Mouse (Mus musculus) lung, embryonic 16.5 days (tissue): ENCODE measurements around the gene Dbnl. TPM values are rescaled to one million over a fixed set of nuclear protein-coding genes. Genes with fewer than 3 reads are reported as not detected.

Source experiments
- ATAC-seq: fragments of 200-750 bp; cut with Nextera tagmentation; 2 replicates; pipeline ENCODE4 v1.8.0; 2017; ENCODE audit warnings: low read depth, mild to moderate bottlenecking, moderate library complexity
- H3K27ac ChIP-seq: fragments of 300-500 bp; sonication (generic); 2 replicates; pipeline ENCODE4 v1.5.1; 2014; ENCODE audit warnings: mild to moderate bottlenecking, control low read depth, low read length
- H3K27me3 ChIP-seq: fragments of 300-500 bp; sonication (generic); 2 replicates; pipeline ENCODE4 v1.6.1; 2014; ENCODE audit warnings: low read depth, low read length, mixed read lengths; ENCODE audit not compliant: control insufficient read depth, insufficient read depth
- H3K36me3 ChIP-seq: fragments of 300-500 bp; sonication (generic); 2 replicates; pipeline ENCODE4 v1.6.1; 2014; ENCODE audit warnings: low read length; ENCODE audit not compliant: control insufficient read depth, insufficient read depth
- H3K4me1 ChIP-seq: fragments of 300-500 bp; sonication (generic); replicated peaks from 2 replicates; pipeline ENCODE4 v1.6.1; 2014; ENCODE audit warnings: low read length, mixed read lengths; ENCODE audit not compliant: control insufficient read depth, insufficient read depth
- H3K4me2 ChIP-seq: fragments of 300-500 bp; sonication (generic); 2 replicates; pipeline ENCODE4 v1.6.1; 2014; ENCODE audit warnings: low read depth, low read length, control low read depth
- H3K4me3 ChIP-seq: fragments of 300-500 bp; sonication (generic); 2 replicates; pipeline ENCODE4 v1.5.1; 2014; ENCODE audit warnings: mild to moderate bottlenecking, low read length, control low read depth
- H3K9ac ChIP-seq: fragments of 300-500 bp; sonication (generic); 2 replicates; pipeline ENCODE4 v1.6.1; 2014; ENCODE audit warnings: low read length, control low read depth
- H3K9me3 ChIP-seq: fragments of 300-500 bp; sonication (generic); 2 replicates; pipeline ENCODE4 v1.6.1; 2016; ENCODE audit warnings: low read length; ENCODE audit not compliant: control insufficient read depth
- WGBS: fragments of 180-500 bp; shearing (Covaris S2); extraction: QIAGEN DNeasy Blood & Tissue Kit; methylation state at CpG from one replicate; pipeline ENCODE4 v1.1.7; 2014; 5-methylcytosine and 5-hydroxymethylcytosine counted together
- polyA plus RNA-seq: library from polyadenylated mRNA; unstranded; fragments of >200 nt; fragmentation: Nextera tagmentation; extraction: Ambion mirVana; gene quantifications from 2 replicates; pipeline ENCODE4 v1.2.1, GENCODE M21; 2015

Gene Dbnl
- polyA plus RNA-seq, 1 experiment from 2014 or later: 111 TPM

DNA sequence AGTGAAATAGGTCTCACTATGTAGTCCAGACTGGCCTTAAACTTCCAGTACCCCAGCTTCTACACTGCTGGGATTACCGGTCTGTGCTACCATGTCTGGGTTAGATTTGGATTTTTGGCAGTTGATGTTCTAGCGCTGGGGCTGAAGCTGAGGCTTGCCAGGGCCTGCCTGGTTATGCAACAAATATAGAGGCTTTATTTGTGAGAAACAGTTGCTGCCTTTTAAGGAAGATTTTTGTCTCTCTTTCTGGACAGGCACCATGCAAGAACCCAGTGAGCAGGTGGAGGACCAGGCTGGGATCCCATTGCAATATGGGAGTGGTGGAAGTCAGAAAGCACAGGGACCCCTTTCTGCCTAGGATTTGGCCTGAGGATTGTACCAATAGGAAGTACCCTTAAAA lies 53.5 kb downstream of the Dbnl start:
- Histone ChIP-seq H3K4me3 (no peak overlapping the region), H3K27me3 (no peaks in the 10 kb centered on the region), H3K36me3 (no peaks in the 10 kb centered on the region), H3K4me1 (no peaks in the 10 kb centered on the region; the same call in 1 of the 2 replicates), H3K9ac (no peak overlapping the region), H3K4me2 (no peak overlapping the region), H3K27ac (no peak overlapping the region), H3K9me3 (no peaks in the 10 kb centered on the region; the same call in 1 of the 2 replicates)
- no peak for ATAC-seq
- 85% methylated on average over 2 of the region's 2 CpGs for WGBS

- no peaks in the 10 kb centered on the region for H3K4me1 ChIP-seq
- no peaks in the 10 kb centered on the region for H3K36me3 ChIP-seq
- H3K4me2 ChIP-seq: no peak overlapping the region
- ATAC-seq: no peak
- H3K27me3 ChIP-seq: no peaks in the 10 kb centered on the region
- H3K4me3 ChIP-seq: no peak overlapping the region
- no peak overlapping the region for H3K27ac ChIP-seq
- no peak overlapping the region for H3K9ac ChIP-seq
- H3K9me3 ChIP-seq: no peaks in the 10 kb centered on the region; the same call in 1 of the 2 replicates
- 77% methylated on average over 3 of the region's 3 CpGs for WGBS
Observed at GRCm38 (mm10) chr11:5843131-5843530, 54.8 kb downstream of the Dbnl start.

DNA sequence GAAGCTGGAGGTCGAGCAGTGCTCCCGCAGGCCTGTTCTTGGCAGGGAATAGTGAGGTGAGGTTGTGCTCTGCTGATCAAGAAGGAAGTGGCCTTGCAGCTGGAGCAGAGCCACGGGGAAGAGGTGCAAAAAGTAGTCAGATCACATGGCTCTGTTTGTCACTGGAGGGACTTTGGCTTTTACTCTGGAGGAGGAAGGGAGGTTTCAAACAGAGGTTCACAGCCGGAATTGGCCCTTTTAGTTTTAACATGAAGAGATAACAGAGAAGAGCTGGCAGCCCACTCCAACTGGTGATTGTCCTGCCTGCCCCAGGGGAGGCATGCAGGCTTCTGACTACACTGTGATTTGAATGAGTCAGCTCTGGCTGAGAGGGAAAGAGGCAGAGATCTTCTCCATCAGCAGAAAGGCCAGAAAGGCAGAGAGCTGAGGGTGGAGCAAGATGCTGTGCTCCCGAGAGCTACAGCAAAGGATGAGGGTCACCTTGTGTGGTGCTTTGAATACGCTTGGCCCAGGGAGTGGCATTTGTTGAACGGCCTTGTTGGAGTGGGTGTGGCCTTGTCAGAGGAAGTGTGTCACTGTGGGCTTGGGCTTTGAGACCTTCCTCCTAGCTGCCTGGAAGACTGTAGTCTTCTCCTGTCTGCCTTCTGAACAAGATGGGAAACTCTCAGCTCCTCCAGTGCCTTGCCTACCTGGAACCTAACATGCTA lies 58.5 kb downstream of the Dbnl start:
- no peak for ATAC-seq
- H3K9me3 ChIP-seq: no peaks in the 10 kb centered on the region; the same call in 1 of the 2 replicates
- no peak overlapping the region for H3K9ac ChIP-seq
- H3K4me1 ChIP-seq: no peaks in the 10 kb centered on the region; the same call in 1 of the 2 replicates
- H3K4me2 ChIP-seq: no peak overlapping the region
- H3K36me3 ChIP-seq: no peaks in the 10 kb centered on the region
- no peak overlapping the region for H3K4me3 ChIP-seq
- no peak overlapping the region for H3K27ac ChIP-seq
- H3K27me3 ChIP-seq: no peaks in the 10 kb centered on the region
- WGBS: 56% methylated on average over 7 of the region's 7 CpGs

- 0 out of 2 replicates have a peak, but pooled peaks have one; percentile 17 for ATAC-seq
- H3K4me2 ChIP-seq: no peak overlapping the region
- WGBS: 65% methylated on average over 6 of the region's 6 CpGs
- no peak overlapping the region for H3K4me3 ChIP-seq
- H3K9ac ChIP-seq: no peak overlapping the region
- H3K36me3 ChIP-seq: no peaks in the 10 kb centered on the region
- no peaks in the 10 kb centered on the region for H3K9me3 ChIP-seq
- no peaks in the 10 kb centered on the region for H3K27me3 ChIP-seq
- peaks cover 4% of the 10 kb centered on the region; the same call in 1 of the 2 replicates for H3K4me1 ChIP-seq
- no peak overlapping the region for H3K27ac ChIP-seq
Observed at GRCm38 (mm10) chr11:5848741-5849140, 60.5 kb downstream of the Dbnl start.

GRCm38 (mm10) chr11:5849316-5849715 lies 61.0 kb downstream of the Dbnl start:
- WGBS: 57% methylated on average over 2 of the region's 2 CpGs
- H3K9ac ChIP-seq: no peak overlapping the region
- peaks cover 4% of the 10 kb centered on the region; the same call in 1 of the 2 replicates for H3K4me1 ChIP-seq
- H3K4me3 ChIP-seq: no peak overlapping the region
- no peaks in the 10 kb centered on the region for H3K27me3 ChIP-seq
- H3K36me3 ChIP-seq: no peaks in the 10 kb centered on the region
- 0 out of 2 replicates have a peak, but pooled peaks have one; percentile 24 for ATAC-seq
- no peak overlapping the region for H3K27ac ChIP-seq
- no peaks in the 10 kb centered on the region for H3K9me3 ChIP-seq
- H3K4me2 ChIP-seq: no peak overlapping the region

GRCm38 (mm10) chr11:5850452-5850851 lies 62.2 kb downstream of the Dbnl start:
- H3K9ac ChIP-seq: no peak overlapping the region
- no peaks in the 10 kb centered on the region for H3K36me3 ChIP-seq
- no peaks in the 10 kb centered on the region for H3K27me3 ChIP-seq
- 53% methylated on average over 5 of the region's 5 CpGs for WGBS
- no peak overlapping the region for H3K27ac ChIP-seq
- no peak overlapping the region for H3K4me3 ChIP-seq
- H3K4me1 ChIP-seq: peaks cover 4% of the 10 kb centered on the region; the same call in 1 of the 2 replicates
- no peak overlapping the region for H3K4me2 ChIP-seq
- no peak for ATAC-seq
- no peaks in the 10 kb centered on the region for H3K9me3 ChIP-seq

Other genes starting within 250 kb of the Dbnl start
- 18.0 and 18.6 TPM in 2 replicates for gene Ccdc117, start 246.3 kb upstream of the Dbnl start, polyA plus RNA-seq
- 0.04 TPM in 1 of 2 replicates, not detected in the other for gene Ankrd36, start 218.8 kb upstream of the Dbnl start, polyA plus RNA-seq
- 180 TPM in 2 replicates for gene Mrps24, start 72.8 kb upstream of the Dbnl start, polyA plus RNA-seq
- gene Urgcp, start 26.1 kb upstream of the Dbnl start, polyA plus RNA-seq: 26.0 and 26.7 TPM in 2 replicates
- gene Pgam2, start 15.2 kb downstream of the Dbnl start, polyA plus RNA-seq: 46.8 and 52.4 TPM in 2 replicates
- gene Polm, start 49.5 kb downstream of the Dbnl start, polyA plus RNA-seq: 8.0 and 8.4 TPM in 2 replicates
- gene Aebp1, start 73.5 kb downstream of the Dbnl start, polyA plus RNA-seq: 35.1 and 37.4 TPM in 2 replicates
- 127 and 139 TPM in 2 replicates for gene Pold2, start 89.8 kb downstream of the Dbnl start, polyA plus RNA-seq
- 450 and 673 TPM in 2 replicates for gene Myl7, start 110.3 kb downstream of the Dbnl start, polyA plus RNA-seq
- 1.3 and 1.6 TPM in 2 replicates for gene Gck, start 161.6 kb downstream of the Dbnl start, polyA plus RNA-seq
- 52.3 and 53.1 TPM in 2 replicates for gene Ykt6, start 167.2 kb downstream of the Dbnl start, polyA plus RNA-seq